Mouse (Mus musculus): ENCODE results near the gene Kcnq5. TPM values are rescaled to one million over a fixed set of nuclear protein-coding genes. Genes with fewer than 3 reads are reported as not detected.
"Not testable (repeated sequence)": the region's sequence is repeated elsewhere in the genome, so short reads cannot be mapped to it uniquely, and the experiment has no call there.

Gene Kcnq5
- polyA plus RNA-seq, 1 experiment: 0.09 TPM

- no peaks in the 10 kb centered on the region for H3K36me3 ChIP-seq (ENCODE audit: control insufficient read depth, insufficient read depth, low read length)
- TF ChIP-seq CTCF (conservative IDR thresholded peaks at IDR 0.05; ENCODE audit: insufficient read depth, insufficient read length, low read depth, low read length): no peak
- TF ChIP-seq POLR2A (IDR thresholded peaks at IDR 0.05; ENCODE audit: low read depth, low read length): no peak
- no peak overlapping the region for H3K4me3 ChIP-seq (ENCODE audit: insufficient read depth, low read depth, low read length)
- H3K27ac ChIP-seq (ENCODE audit: insufficient read depth, low read depth, low read length): no peak overlapping the region
- H3K4me1 ChIP-seq (ENCODE audit: control insufficient read depth, insufficient read depth, low read length): no peaks in the 10 kb centered on the region
- no peaks in the 10 kb centered on the region for H3K27me3 ChIP-seq (replicated peaks; ENCODE audit: control insufficient read depth, insufficient read depth, low read length)
- no peak for DNase-seq
Observed at GRCm38 (mm10) chr1:21602567-21602966, 359.2 kb downstream of the Kcnq5 start.

DNA sequence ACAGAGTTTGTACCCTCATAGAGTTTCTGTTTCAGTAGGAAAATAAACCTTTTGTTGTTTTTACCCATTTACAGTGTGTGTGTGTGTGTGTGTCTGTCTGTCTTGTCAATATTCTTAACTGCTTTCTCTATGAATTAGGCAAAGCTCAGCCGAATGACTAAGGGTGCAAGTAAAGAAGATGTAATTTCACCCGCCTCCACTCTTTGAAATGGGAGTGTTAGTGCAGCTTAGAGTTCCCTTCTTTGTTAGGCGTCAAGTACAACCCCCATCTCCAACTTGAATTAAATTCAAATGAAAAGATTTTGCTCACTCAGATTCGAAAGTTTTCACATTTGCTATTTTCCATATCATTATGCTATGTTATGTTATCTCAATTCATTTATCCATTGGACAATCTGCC is 361.1 kb downstream of the Kcnq5 start:
- no peaks in the 10 kb centered on the region for H3K4me1 ChIP-seq (ENCODE audit: control insufficient read depth, insufficient read depth, low read length)
- no peak overlapping the region for H3K27ac ChIP-seq (ENCODE audit: insufficient read depth, low read depth, low read length)
- H3K4me3 ChIP-seq (ENCODE audit: insufficient read depth, low read depth, low read length): no peak overlapping the region
- DNase-seq: no peak
- no peaks in the 10 kb centered on the region for H3K27me3 ChIP-seq (replicated peaks; ENCODE audit: control insufficient read depth, insufficient read depth, low read length)
- 55% methylated on average over 4 of the region's 4 CpGs for WGBS
- no peaks in the 10 kb centered on the region for H3K36me3 ChIP-seq (ENCODE audit: control insufficient read depth, insufficient read depth, low read length)
- TF ChIP-seq CTCF (conservative IDR thresholded peaks at IDR 0.05; ENCODE audit: insufficient read depth, insufficient read length, low read depth, low read length) (no peak), POLR2A (IDR thresholded peaks at IDR 0.05; ENCODE audit: low read depth, low read length) (no peak)

GRCm38 (mm10) chr1:21593872-21594271 is 367.9 kb downstream of the Kcnq5 start:
- no peaks in the 10 kb centered on the region for H3K36me3 ChIP-seq (ENCODE audit: control insufficient read depth, insufficient read depth, low read length)
- 64% methylated on average over 4 of the region's 4 CpGs for WGBS
- no peak overlapping the region for H3K4me3 ChIP-seq (ENCODE audit: insufficient read depth, low read depth, low read length)
- DNase-seq: no peak
- no peak for TF ChIP-seq POLR2A (IDR thresholded peaks at IDR 0.05; ENCODE audit: low read depth, low read length)
- no peak for TF ChIP-seq CTCF (conservative IDR thresholded peaks at IDR 0.05; ENCODE audit: insufficient read depth, insufficient read length, low read depth, low read length)
- no peaks in the 10 kb centered on the region for H3K4me1 ChIP-seq (ENCODE audit: control insufficient read depth, insufficient read depth, low read length)
- H3K27me3 ChIP-seq (replicated peaks; ENCODE audit: control insufficient read depth, insufficient read depth, low read length): no peaks in the 10 kb centered on the region
- no peak overlapping the region for H3K27ac ChIP-seq (ENCODE audit: insufficient read depth, low read depth, low read length)

- not testable (repeated sequence) for H3K27me3 ChIP-seq (replicated peaks; ENCODE audit: control insufficient read depth, insufficient read depth, low read length); H3K27ac ChIP-seq (ENCODE audit: insufficient read depth, low read depth, low read length); H3K36me3 ChIP-seq (ENCODE audit: control insufficient read depth, insufficient read depth, low read length); DNase-seq; H3K4me3 ChIP-seq (ENCODE audit: insufficient read depth, low read depth, low read length); H3K4me1 ChIP-seq (ENCODE audit: control insufficient read depth, insufficient read depth, low read length)
- 85% methylated on average over 2 of the region's 2 CpGs for WGBS
Observed at GRCm38 (mm10) chr1:21567397-21567796, 394.3 kb downstream of the Kcnq5 start.

- DNase-seq: no peak
- WGBS: 81% methylated on average over 6 of the region's 6 CpGs
- H3K4me3 ChIP-seq (ENCODE audit: insufficient read depth, low read depth, low read length): no peak overlapping the region
- TF ChIP-seq CTCF (conservative IDR thresholded peaks at IDR 0.05; ENCODE audit: insufficient read depth, insufficient read length, low read depth, low read length) (no peak), POLR2A (IDR thresholded peaks at IDR 0.05; ENCODE audit: low read depth, low read length) (no peak)
- no peaks in the 10 kb centered on the region for H3K27me3 ChIP-seq (replicated peaks; ENCODE audit: control insufficient read depth, insufficient read depth, low read length)
- no peaks in the 10 kb centered on the region for H3K36me3 ChIP-seq (ENCODE audit: control insufficient read depth, insufficient read depth, low read length)
- no peaks in the 10 kb centered on the region for H3K4me1 ChIP-seq (ENCODE audit: control insufficient read depth, insufficient read depth, low read length)
- H3K27ac ChIP-seq (ENCODE audit: insufficient read depth, low read depth, low read length): no peak overlapping the region
Observed at GRCm38 (mm10) chr1:21554630-21555029, 407.1 kb downstream of the Kcnq5 start.

- no peaks in the 10 kb centered on the region for H3K4me1 ChIP-seq (ENCODE audit: control insufficient read depth, insufficient read depth, low read length)
- no peak overlapping the region for H3K27ac ChIP-seq (ENCODE audit: insufficient read depth, low read depth, low read length)
- no peaks in the 10 kb centered on the region for H3K36me3 ChIP-seq (ENCODE audit: control insufficient read depth, insufficient read depth, low read length)
- H3K4me3 ChIP-seq (ENCODE audit: insufficient read depth, low read depth, low read length): no peak overlapping the region
- TF ChIP-seq CTCF (conservative IDR thresholded peaks at IDR 0.05; ENCODE audit: insufficient read depth, insufficient read length, low read depth, low read length) (no peak), POLR2A (IDR thresholded peaks at IDR 0.05; ENCODE audit: low read depth, low read length) (no peak)
- DNase-seq: no peak
- no peaks in the 10 kb centered on the region for H3K27me3 ChIP-seq (replicated peaks; ENCODE audit: control insufficient read depth, insufficient read depth, low read length)
- WGBS: 86% methylated on average over 2 of the region's 2 CpGs
Observed at GRCm38 (mm10) chr1:21552715-21553114, 409.0 kb downstream of the Kcnq5 start.

DNA sequence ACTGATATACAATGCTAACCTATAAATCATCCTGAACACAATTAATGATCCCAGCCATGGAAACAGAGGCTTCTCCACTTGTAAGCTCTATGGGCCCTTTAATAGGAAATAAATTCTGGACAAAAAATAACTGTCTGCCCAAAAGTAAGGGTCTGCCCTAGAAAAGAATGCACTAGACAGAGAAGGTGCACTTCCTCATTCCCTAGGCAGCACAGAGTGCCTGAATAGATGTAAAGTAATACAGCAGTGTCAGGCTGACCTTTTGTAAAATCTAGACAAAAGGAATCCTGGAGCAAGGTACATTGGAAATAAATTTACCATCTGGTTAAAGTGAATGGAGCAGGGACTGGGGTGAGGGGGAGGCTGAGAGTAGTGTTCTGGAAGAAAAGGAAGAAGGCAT is 417.8 kb downstream of the Kcnq5 start:
- Histone ChIP-seq H3K4me3 (ENCODE audit: insufficient read depth, low read depth, low read length) (no peak overlapping the region), H3K27ac (ENCODE audit: insufficient read depth, low read depth, low read length) (no peak overlapping the region), H3K36me3 (ENCODE audit: control insufficient read depth, insufficient read depth, low read length) (no peaks in the 10 kb centered on the region), H3K4me1 (ENCODE audit: control insufficient read depth, insufficient read depth, low read length) (no peaks in the 10 kb centered on the region), H3K27me3 (replicated peaks; ENCODE audit: control insufficient read depth, insufficient read depth, low read length) (no peaks in the 10 kb centered on the region)
- DNase-seq: no peak
- no peak for TF ChIP-seq CTCF (conservative IDR thresholded peaks at IDR 0.05; ENCODE audit: insufficient read depth, insufficient read length, low read depth, low read length)
- no peak for TF ChIP-seq POLR2A (IDR thresholded peaks at IDR 0.05; ENCODE audit: low read depth, low read length)

GRCm38 (mm10) chr1:21539486-21539885 is 422.3 kb downstream of the Kcnq5 start:
- 85% methylated on average over 2 of the region's 2 CpGs for WGBS
- no peak overlapping the region for H3K27ac ChIP-seq (ENCODE audit: insufficient read depth, low read depth, low read length)
- no peak for TF ChIP-seq CTCF (conservative IDR thresholded peaks at IDR 0.05; ENCODE audit: insufficient read depth, insufficient read length, low read depth, low read length)
- no peak for TF ChIP-seq POLR2A (IDR thresholded peaks at IDR 0.05; ENCODE audit: low read depth, low read length)
- H3K4me3 ChIP-seq (ENCODE audit: insufficient read depth, low read depth, low read length): no peak overlapping the region
- H3K27me3 ChIP-seq (replicated peaks; ENCODE audit: control insufficient read depth, insufficient read depth, low read length): no peaks in the 10 kb centered on the region
- no peaks in the 10 kb centered on the region for H3K36me3 ChIP-seq (ENCODE audit: control insufficient read depth, insufficient read depth, low read length)
- H3K4me1 ChIP-seq (ENCODE audit: control insufficient read depth, insufficient read depth, low read length): 0 out of 2 replicates have a peak, but pooled peaks cover 6% of the 10 kb centered on the region
- DNase-seq: no peak

All from kidney, adult 2 months (tissue).